Mouse (Mus musculus) midbrain, embryonic 10.5 days (tissue): Measurements from ENCODE around the gene Rslcan18. TPM values are rescaled to one million over a fixed set of nuclear protein-coding genes. Genes with fewer than 3 reads are reported as not detected.
"Not testable (repeated sequence)": the region's sequence is repeated elsewhere in the genome, so short reads cannot be mapped to it uniquely, and the experiment has no call there.

Experiments used
- DNase-seq: peaks from one replicate; pipeline ENCODE4 v3.0.0-alpha.2; 2017; ENCODE audit warnings: low spot score
- H3K27ac ChIP-seq: fragments of 300-500 bp; sonication (generic); replicated peaks from 2 replicates; pipeline ENCODE4 v1.5.1; 2016; ENCODE audit warnings: mild to moderate bottlenecking
- H3K27me3 ChIP-seq: fragments of 300-500 bp; sonication (generic); 2 replicates; pipeline ENCODE4 v1.6.1; 2016; ENCODE audit warnings: low read depth, mild to moderate bottlenecking; ENCODE audit not compliant: poor library complexity, severe bottlenecking
- H3K36me3 ChIP-seq: fragments of 300-500 bp; sonication (generic); 2 replicates; pipeline ENCODE4 v1.6.1; 2016; ENCODE audit warnings: mild to moderate bottlenecking, moderate library complexity
- H3K4me1 ChIP-seq: fragments of 300-500 bp; sonication (generic); 2 replicates; pipeline ENCODE4 v1.6.1; 2016
- H3K4me3 ChIP-seq: fragments of 300-500 bp; sonication (generic); 2 replicates; pipeline ENCODE4 v1.5.1; 2016; ENCODE audit warnings: mild to moderate bottlenecking, moderate library complexity
- H3K9me3 ChIP-seq: fragments of 300-500 bp; sonication (generic); replicated peaks from 2 replicates; pipeline ENCODE4 v1.6.1; 2016; ENCODE audit warnings: mild to moderate bottlenecking
- WGBS: fragments of 180-500 bp; shearing (Covaris S2); methylation state at CpG from one replicate; pipeline ENCODE4 v1.1.7; 2016; 5-methylcytosine and 5-hydroxymethylcytosine counted together
- polyA plus RNA-seq: library from polyadenylated mRNA; unstranded; fragments of >200 nt; fragmentation: Nextera tagmentation; extraction: Ambion mirVana; gene quantifications from 2 replicates; pipeline ENCODE4 v1.2.1, GENCODE M21; 2016

Rslcan18 gene
- 0.15 and 0.19 TPM in 2 replicates for polyA plus RNA-seq

- WGBS: 90% methylated on average over 8 of the region's 8 CpGs
- not testable (repeated sequence) for H3K27ac ChIP-seq, H3K27me3 ChIP-seq, H3K36me3 ChIP-seq, H3K9me3 ChIP-seq, DNase-seq, H3K4me3 ChIP-seq, H3K4me1 ChIP-seq
These were observed at the start of gene Rslcan18 for GRCm38 (mm10) chr13:67116163-67116562. Gene Rslcan18 (minus strand): TSS chr13:67116263.

GRCm38 (mm10) chr13:67128038-67128721 is 12.1 kb upstream of the Rslcan18 start:
- H3K27me3 ChIP-seq: no peaks in the 10 kb centered on the region
- WGBS: 2% methylated on average over 18 of the region's 18 CpGs
- peak overlapping the region; percentile 83 for H3K27ac ChIP-seq
- H3K4me3 ChIP-seq: peak overlapping the region; percentile 64
- no peaks in the 10 kb centered on the region for H3K9me3 ChIP-seq
- 0 out of 2 replicates have a peak, but pooled peaks cover 6% of the 10 kb centered on the region for H3K4me1 ChIP-seq
- DNase-seq: peak; percentile 82
- no peaks in the 10 kb centered on the region for H3K36me3 ChIP-seq

- DNase-seq, H3K36me3 ChIP-seq, H3K27me3 ChIP-seq, H3K9me3 ChIP-seq, H3K4me1 ChIP-seq: not testable (repeated sequence)
- WGBS: 80% methylated on average over 10 of the region's 10 CpGs
- H3K4me3 ChIP-seq: peak overlapping the region; percentile 64
- peak overlapping the region; percentile 83; the same call in 1 of the 2 replicates for H3K27ac ChIP-seq
These were observed 11.4 kb upstream of the Rslcan18 start for GRCm38 (mm10) chr13:67127507-67127906.

- no peaks in the 10 kb centered on the region for H3K36me3 ChIP-seq
- WGBS: 86% methylated on average over 1 of the region's 1 CpGs
- H3K4me3 ChIP-seq: no peak overlapping the region
- no peak for DNase-seq
- H3K27ac ChIP-seq: no peak overlapping the region
- H3K27me3 ChIP-seq: no peaks in the 10 kb centered on the region
- H3K4me1 ChIP-seq: 0 out of 2 replicates have a peak, but pooled peaks cover 6% of the 10 kb centered on the region
- H3K9me3 ChIP-seq: no peaks in the 10 kb centered on the region
These were observed 8.4 kb upstream of the Rslcan18 start for GRCm38 (mm10) chr13:67124460-67124859.

- H3K36me3 ChIP-seq, H3K4me3 ChIP-seq, H3K4me1 ChIP-seq, H3K9me3 ChIP-seq, H3K27me3 ChIP-seq, DNase-seq, H3K27ac ChIP-seq: not testable (repeated sequence)
These were observed 5.3 kb upstream of the Rslcan18 start, which contains the start of gene Zfp759 for GRCm38 (mm10) chr13:67121360-67121759. Gene Zfp759 (plus strand): TSS chr13:67121660.

- Histone ChIP-seq H3K9me3 (no peaks in the 10 kb centered on the region), H3K4me1 (0 out of 2 replicates have a peak, but pooled peaks cover 3% of the 10 kb centered on the region), H3K27ac (no peak overlapping the region), H3K4me3 (no peak overlapping the region), H3K27me3 (no peaks in the 10 kb centered on the region), H3K36me3 (no peaks in the 10 kb centered on the region)
- DNase-seq: no peak
- WGBS: 88% methylated on average over 2 of the region's 2 CpGs
These were observed 2.8 kb downstream of the Rslcan18 start for GRCm38 (mm10) chr13:67113287-67113686.

- Histone ChIP-seq H3K27ac (no peak overlapping the region), H3K27me3 (no peaks in the 10 kb centered on the region), H3K36me3 (no peaks in the 10 kb centered on the region), H3K4me1 (peaks cover 11% of the 10 kb centered on the region), H3K9me3 (no peaks in the 10 kb centered on the region), H3K4me3 (no peak overlapping the region)
- 83% methylated on average over 12 of the region's 12 CpGs for WGBS
- no peak for DNase-seq
These were observed 4.0 kb downstream of the Rslcan18 start for GRCm38 (mm10) chr13:67112096-67112495.

- Histone ChIP-seq H3K9me3 (peaks cover 14% of the 10 kb centered on the region; the same call in 1 of the 2 replicates), H3K36me3 (peaks cover 10% of the 10 kb centered on the region), H3K27ac (0 out of 2 replicates have a peak overlapping the region, but pooled peaks have one; percentile 42), H3K4me3 (peak overlapping the region; percentile 73), H3K4me1 (peaks cover 11% of the 10 kb centered on the region), H3K27me3 (no peaks in the 10 kb centered on the region)
- WGBS: 7% methylated on average over 9 of the region's 9 CpGs
- peak; percentile 53 for DNase-seq
These were observed 7.2 kb downstream of the Rslcan18 start for GRCm38 (mm10) chr13:67108821-67109206.

- Histone ChIP-seq H3K27ac (peak within 1 kb of the TSS; percentile 86), H3K4me3 (peak within 1 kb of the TSS; percentile 73), H3K4me1 (peaks cover 11% of the 10 kb centered on the region), H3K27me3 (no peaks in the 10 kb centered on the region), H3K36me3 (peaks cover 10% of the 10 kb centered on the region), H3K9me3 (peaks cover 14% of the 10 kb centered on the region; the same call in 1 of the 2 replicates)
- under 1% methylated on average over 17 of the region's 17 CpGs for WGBS
- DNase-seq: peak; percentile 82
These were observed 7.8 kb downstream of the Rslcan18 start, which contains the start of gene Gm28557 for GRCm38 (mm10) chr13:67108194-67108820. Gene Gm28557 (minus strand): TSS chr13:67108604.

- no peak for DNase-seq
- H3K9me3 ChIP-seq: peaks cover 14% of the 10 kb centered on the region; the same call in 1 of the 2 replicates
- H3K4me3 ChIP-seq: peak overlapping the region; percentile 73
- no peaks in the 10 kb centered on the region for H3K27me3 ChIP-seq
- peaks cover 10% of the 10 kb centered on the region for H3K36me3 ChIP-seq
- H3K4me1 ChIP-seq: peaks cover 11% of the 10 kb centered on the region
- 79% methylated on average over 9 of the region's 9 CpGs for WGBS
- peak overlapping the region; percentile 86 for H3K27ac ChIP-seq
These were observed 8.4 kb downstream of the Rslcan18 start for GRCm38 (mm10) chr13:67107681-67108080.

- no peaks in the 10 kb centered on the region for H3K9me3 ChIP-seq
- no peaks in the 10 kb centered on the region for H3K4me1 ChIP-seq
- no peaks in the 10 kb centered on the region for H3K27me3 ChIP-seq
- 91% methylated on average over 10 of the region's 10 CpGs for WGBS
- H3K36me3 ChIP-seq: peaks cover 19% of the 10 kb centered on the region
- no peak for DNase-seq
- H3K4me3 ChIP-seq: no peak within 1 kb of the TSS
- no peak within 1 kb of the TSS for H3K27ac ChIP-seq
These were observed 18.2 kb downstream of the Rslcan18 start, which contains the start of gene Zfp708 for GRCm38 (mm10) chr13:67097876-67098275. Gene Zfp708 (minus strand): TSS chr13:67097976.

- 86% methylated on average over 1 of the region's 1 CpGs for WGBS
- DNase-seq: no peak
- Histone ChIP-seq H3K36me3 (no peaks in the 10 kb centered on the region), H3K27ac (no peak overlapping the region), H3K9me3 (no peaks in the 10 kb centered on the region), H3K4me1 (no peaks in the 10 kb centered on the region), H3K27me3 (no peaks in the 10 kb centered on the region), H3K4me3 (no peak overlapping the region)
These were observed 25.9 kb downstream of the Rslcan18 start for GRCm38 (mm10) chr13:67090154-67090553.

GRCm38 (mm10) chr13:67081946-67082345 is 34.1 kb downstream of the Rslcan18 start:
- H3K9me3 ChIP-seq: peaks cover 23% of the 10 kb centered on the region; the same call in 1 of the 2 replicates
- peaks cover 24% of the 10 kb centered on the region for H3K36me3 ChIP-seq
- no peak for DNase-seq
- 64% methylated on average over 1 of the region's 1 CpGs for WGBS
- peak overlapping the region; percentile 89 for H3K27ac ChIP-seq
- no peaks in the 10 kb centered on the region for H3K27me3 ChIP-seq
- H3K4me1 ChIP-seq: peaks cover 13% of the 10 kb centered on the region
- H3K4me3 ChIP-seq: peak overlapping the region; percentile 64
